Mouse (Mus musculus) thymus, adult 2 months (tissue): ENCODE data around the gene Hmmr.

ENCODE experiments used
- CTCF ChIP-seq: fragments of 200-500 bp; IDR thresholded peaks from 2 replicates; pipeline ENCODE4 v1.5.1; 2012; ENCODE audit warnings: mild to moderate bottlenecking, control low read depth, low read length, moderate library complexity, borderline replicate concordance; ENCODE audit not compliant: control insufficient read depth, poor library complexity, insufficient read depth; ENCODE audit errors: extremely low read depth
- POLR2A ChIP-seq: fragments of 200-500 bp; IDR thresholded peaks from 2 replicates; pipeline ENCODE4 v1.6.1; 2012; ENCODE audit warnings: mild to moderate bottlenecking, low read length, control low read depth, moderate library complexity; ENCODE audit not compliant: control insufficient read depth, poor library complexity, insufficient read depth; ENCODE audit errors: extremely low read depth

- TF ChIP-seq POLR2A: no peak
- no peak for TF ChIP-seq CTCF
Measured at GRCm38 (mm10) chr11:40781857-40782256, 48.6 kb upstream of the Hmmr start.
